18 mouse cellular contexts compared by ENCODE assay signal in the genomic region with DNA sequence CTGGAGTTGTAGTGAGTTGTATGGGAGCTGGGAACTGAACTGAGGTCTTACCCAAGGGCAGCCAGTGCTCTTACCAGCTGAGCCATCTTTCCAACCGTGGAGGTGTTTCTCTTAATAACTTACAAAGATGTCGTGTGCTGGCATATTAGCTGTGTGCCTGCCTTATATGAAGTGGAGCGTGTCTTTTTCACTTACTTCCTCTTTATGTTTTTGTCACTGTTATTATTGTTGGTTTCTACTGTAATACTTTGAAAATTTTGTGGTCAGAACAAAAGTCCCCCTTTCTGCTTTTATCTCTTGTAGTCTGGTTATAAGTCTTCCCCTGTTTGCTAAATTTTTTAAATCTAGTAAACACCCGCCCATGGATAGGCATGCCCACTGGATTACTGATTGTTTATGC.
"Had no signal": no experiment of that assay in that cellular context is flagged by ENCODE, and none has a peak within 500 bp of the region (broad histone marks: within the 10 kb centered on the region; RNA-seq: fewer than 3 reads in every experiment).

No protein-coding gene starts in this region.

- H3K4me3 ChIP-seq: liver, embryonic 12.5 days; midbrain, embryonic 10.5 days; midbrain, embryonic 12.5 days; myocyte; neural tube, embryonic 13.5 days had no signal

- H3K4me1 ChIP-seq: liver, embryonic 12.5 days; midbrain, embryonic 10.5 days had no signal

- H3K9ac ChIP-seq: liver, embryonic 12.5 days; liver, embryonic 14.5 days; lung, embryonic 14.5 days; midbrain, embryonic 12.5 days; neural tube, embryonic 13.5 days had no signal

- H3K36me3 ChIP-seq: liver, embryonic 12.5 days; midbrain, embryonic 10.5 days; midbrain, embryonic 12.5 days; neural tube, embryonic 13.5 days had no signal

- H3K4me2 ChIP-seq: liver, embryonic 12.5 days; lung, embryonic 14.5 days; midbrain, embryonic 12.5 days; neural tube, embryonic 13.5 days had no signal

- DNase-seq: lung, adult 18-20 months; lung, embryonic 14.5 days; lung, postnatal 10 days; lung, postnatal 4 days; midbrain, embryonic 14.5 days; retina, postnatal 1 day; right cerebral cortex, adult 18-20 months; right cerebral cortex, postnatal 14 days; thymus, adult 18-20 months; thymus, postnatal 14 days; thymus, postnatal 36 days had no signal

- H3K27ac ChIP-seq: liver, embryonic 12.5 days; liver, embryonic 14.5 days; midbrain, embryonic 10.5 days; midbrain, embryonic 12.5 days; neural tube, embryonic 13.5 days had no signal

- H3K27me3 ChIP-seq: liver, embryonic 12.5 days; midbrain, embryonic 12.5 days; neural tube, embryonic 13.5 days had no signal

- ATAC-seq: liver, embryonic 12.5 days; midbrain, embryonic 16.5 days had no signal

- H3K9me3 ChIP-seq: liver, embryonic 12.5 days; midbrain, embryonic 10.5 days; midbrain, embryonic 12.5 days; neural tube, embryonic 13.5 days had no signal
